In genomic region chr4:135567484-135567883, GRCm38 (mm10) we compare ENCODE assay signal across 14 mouse cellular contexts. TPM values are rescaled to one million over a fixed set of nuclear protein-coding genes. Genes with fewer than 3 reads are reported as not detected.
DNase-seq lines count a peak whose midpoint lies in the region; ATAC-seq and TF ChIP-seq lines count a peak whose summit lies in the region.
"Had no signal": no experiment of that assay in that cellular context is flagged by ENCODE, and none has a peak within 500 bp of the region (broad histone marks: within the 10 kb centered on the region; RNA-seq: fewer than 3 reads in every experiment).

No protein-coding gene starts in this region.

- peaks cover 48% of the 10 kb centered on the region for H3K27me3 ChIP-seq in midbrain, embryonic 13.5 days
- H3K27me3 ChIP-seq in midbrain, embryonic 14.5 days (ENCODE audit: control insufficient read depth, insufficient read depth, low read length) = peaks cover 30% of the 10 kb centered on the region; the same call in 1 of the 2 replicates
- 0 out of 2 replicates have a peak, but pooled peaks cover 2% of the 10 kb centered on the region for H3K27me3 ChIP-seq in heart, postnatal 0 days (ENCODE audit: control insufficient read depth, insufficient read depth, low read length)
- peaks cover 15% of the 10 kb centered on the region; the same call in 1 of the 2 replicates for H3K27me3 ChIP-seq in stomach, embryonic 16.5 days (ENCODE audit: control insufficient read depth, insufficient read depth, low read length)

- WGBS in midbrain, embryonic 13.5 days = 76% methylated on average over 8 of the region's 8 CpGs
- 74% methylated on average over 8 of the region's 8 CpGs for WGBS in midbrain, embryonic 14.5 days
- 59% methylated on average over 8 of the region's 8 CpGs for WGBS in heart, postnatal 0 days
- 44% methylated on average over 8 of the region's 8 CpGs for whole genome bisulfite sequencing in stomach, embryonic 16.5 days

- H3K27ac ChIP-seq in midbrain, embryonic 13.5 days = no peak overlapping the region
- no peak overlapping the region for H3K27ac ChIP-seq in midbrain, embryonic 14.5 days (replicated peaks; ENCODE audit: low read depth, low read length)
- peak overlapping the region; percentile 90 for H3K27ac ChIP-seq in heart, postnatal 0 days (ENCODE audit: low read depth)
- H3K27ac ChIP-seq in stomach, embryonic 16.5 days (ENCODE audit: low read length) = peak overlapping the region; percentile 39
- H3K27ac ChIP-seq: hindbrain, embryonic 14.5 days had no signal

- no peak for ATAC-seq in midbrain, embryonic 13.5 days
- no peak for ATAC-seq in midbrain, embryonic 14.5 days (ENCODE audit: low FRiP score, low TSS enrichment)
- no peak for ATAC-seq in heart, postnatal 0 days (ENCODE audit: insufficient read depth, low read depth)
- ATAC-seq in stomach, embryonic 16.5 days (ENCODE audit: insufficient read depth, low FRiP score) = no peak
- ATAC-seq: forebrain, embryonic 16.5 days had no signal

- DNase-seq in heart, adult 18-20 months = peak; percentile 17 to 40
- DNase-seq in heart, adult 8-10 months (ENCODE audit: low spot score) = no peak
- DNase-seq in midbrain, embryonic 14.5 days = no peak
- no peak for DNase-seq in heart, postnatal 0 days (ENCODE audit: low spot score)
- DNase-seq in frontal cortex, postnatal 36 days (ENCODE audit: low spot score in 2 of 2) = no peak
- no peak for DNase-seq in Muller cell, postnatal 12 days (ENCODE audit: inconsistent ontology term)
- DNase-seq: adrenal gland, adult 8-10 months; cerebellum, adult 9-10 months; kidney, adult 11 months; lung, adult 2 months had no signal

- H3K4me1 ChIP-seq in midbrain, embryonic 13.5 days (replicated peaks) = peaks cover 83% of the 10 kb centered on the region
- H3K4me1 ChIP-seq in midbrain, embryonic 14.5 days (ENCODE audit: control insufficient read depth, insufficient read depth, low read length) = peaks cover 41% of the 10 kb centered on the region
- H3K4me1 ChIP-seq in heart, postnatal 0 days (ENCODE audit: control insufficient read depth, insufficient read depth) = peaks cover 64% of the 10 kb centered on the region
- peaks cover 44% of the 10 kb centered on the region for H3K4me1 ChIP-seq in stomach, embryonic 16.5 days (ENCODE audit: control insufficient read depth, insufficient read depth, low read length)

- no peak for TF ChIP-seq CTCF in heart, postnatal 0 days (IDR thresholded peaks at IDR 0.05; ENCODE audit: low read depth)

- H3K4me3 ChIP-seq in midbrain, embryonic 13.5 days (replicated peaks) = no peak overlapping the region
- no peak overlapping the region for H3K4me3 ChIP-seq in midbrain, embryonic 14.5 days (replicated peaks; ENCODE audit: low read depth, low read length)
- H3K4me3 ChIP-seq in heart, postnatal 0 days (ENCODE audit: low read depth, low read length) = no peak overlapping the region
- no peak overlapping the region for H3K4me3 ChIP-seq in stomach, embryonic 16.5 days (replicated peaks; ENCODE audit: low read length)

- H3K9ac ChIP-seq in midbrain, embryonic 13.5 days (replicated peaks) = 0 out of 2 replicates have a peak overlapping the region, but pooled peaks have one; percentile 11
- no peak overlapping the region for H3K9ac ChIP-seq in midbrain, embryonic 14.5 days (replicated peaks; ENCODE audit: low read length)
- no peak overlapping the region for H3K9ac ChIP-seq in heart, postnatal 0 days (replicated peaks; ENCODE audit: low read depth, low read length)
- H3K9ac ChIP-seq in stomach, embryonic 16.5 days (ENCODE audit: low read length) = peak overlapping the region; percentile 14; the same call in 1 of the 2 replicates
- H3K9ac ChIP-seq: hindbrain, embryonic 14.5 days had no signal

- H3K36me3 ChIP-seq in midbrain, embryonic 13.5 days = no peaks in the 10 kb centered on the region
- no peaks in the 10 kb centered on the region for H3K36me3 ChIP-seq in midbrain, embryonic 14.5 days (ENCODE audit: control insufficient read depth, insufficient read depth, low read length)
- H3K36me3 ChIP-seq in heart, postnatal 0 days (replicated peaks; ENCODE audit: control insufficient read depth, insufficient read depth, low read length) = no peaks in the 10 kb centered on the region
- no peaks in the 10 kb centered on the region for H3K36me3 ChIP-seq in stomach, embryonic 16.5 days (ENCODE audit: control insufficient read depth, insufficient read depth, low read length)

- no peaks in the 10 kb centered on the region for H3K9me3 ChIP-seq in midbrain, embryonic 13.5 days
- H3K9me3 ChIP-seq in midbrain, embryonic 14.5 days (ENCODE audit: control insufficient read depth, low read length) = no peaks in the 10 kb centered on the region
- no peaks in the 10 kb centered on the region for H3K9me3 ChIP-seq in heart, postnatal 0 days (replicated peaks; ENCODE audit: control insufficient read depth, low read length)
- H3K9me3 ChIP-seq in stomach, embryonic 16.5 days (replicated peaks; ENCODE audit: control insufficient read depth, low read length) = no peaks in the 10 kb centered on the region

- no peak for TF ChIP-seq EP300 in heart, postnatal 0 days (IDR thresholded peaks at IDR 0.05; ENCODE audit: low read depth)

- no peak overlapping the region for H3K4me2 ChIP-seq in midbrain, embryonic 13.5 days (replicated peaks)
- no peak overlapping the region for H3K4me2 ChIP-seq in midbrain, embryonic 14.5 days (ENCODE audit: low read length)
- H3K4me2 ChIP-seq in heart, postnatal 0 days (ENCODE audit: low read depth, low read length) = no peak overlapping the region
- no peak overlapping the region for H3K4me2 ChIP-seq in stomach, embryonic 16.5 days (ENCODE audit: low read depth, low read length)
- H3K4me2 ChIP-seq: hindbrain, embryonic 14.5 days had no signal

RNA-seq across cellular contexts. Expression of gene Grhl3, which starts 5.9 kb away (rescaled TPM):
- total RNA-seq in heart, adult 18-20 months (2021) = not detected
- total RNA-seq in heart, adult 8-10 months (2022) = not detected
- 2.1 and 2.8 TPM in 2 replicates for polyA plus RNA-seq in midbrain, embryonic 13.5 days (2015; fragmentation: Nextera tagmentation; extraction: Ambion mirVana)
- polyA plus RNA-seq in midbrain, embryonic 14.5 days (2014; fragmentation: Nextera tagmentation; extraction: Ambion mirVana) = 1.5 and 1.6 TPM in 2 replicates
- 1.8 and 1.9 TPM in 2 replicates for total RNA-seq in heart, postnatal 0 days (2014; rRNA removed; ENCODE audit: low replicate concordance)
- 1.4 and 1.9 TPM in 2 replicates for polyA plus RNA-seq in heart, postnatal 0 days (2015; fragmentation: Nextera tagmentation; extraction: Ambion mirVana)
- 54.1 and 74.1 TPM in 2 replicates for polyA plus RNA-seq in stomach, embryonic 16.5 days (2015; fragmentation: Nextera tagmentation; extraction: Ambion mirVana)

Comparison
In these comparisons a context has a peak if more than half of its experiments do, and no peak if none do; other contexts are left out.
1. DNase-seq: peak in heart, adult 18-20 months (2 of 2); none in heart, adult 8-10 months (single experiment), midbrain, embryonic 14.5 days (single experiment), heart, postnatal 0 days (single experiment), frontal cortex, postnatal 36 days (0 of 2) and Muller cell, postnatal 12 days (single experiment).
2. H3K9ac ChIP-seq: peak in midbrain, embryonic 13.5 days (single experiment) and stomach, embryonic 16.5 days (single experiment); none in midbrain, embryonic 14.5 days (single experiment) and heart, postnatal 0 days (single experiment).
3. H3K27ac ChIP-seq: peak in heart, postnatal 0 days (single experiment) and stomach, embryonic 16.5 days (single experiment); none in midbrain, embryonic 13.5 days (single experiment) and midbrain, embryonic 14.5 days (single experiment).
4. RNA of gene Grhl3, which starts 5.9 kb away (polyA plus RNA-seq): 54.1 to 74.1 TPM in stomach, embryonic 16.5 days; 2.1 to 2.8 TPM in midbrain, embryonic 13.5 days, 1.5 to 1.6 TPM in midbrain, embryonic 14.5 days and 1.4 to 1.9 TPM in heart, postnatal 0 days; every median in the first group is over 10 times any median in the second.